Mouse (Mus musculus) CH12.LX (cell line): ENCODE measurements around the gene Atp6v0a4.

Experiments used
- ETS1 ChIP-seq: conservative IDR thresholded peaks from 2 replicates; pipeline ENCODE4 v1.6.1; 2012; ENCODE audit warnings: low read depth, mild to moderate bottlenecking, inconsistent platforms, low read length, improper control_type of control experiment, moderate library complexity
- POLR2A ChIP-seq: IDR thresholded peaks from 2 replicates; pipeline ENCODE4 v1.6.1; 2011; ENCODE audit warnings: low read depth, mild to moderate bottlenecking, improper control_type of control experiment, low read length

GRCm38 (mm10) chr6:38012829-38013228, 111.6 kb downstream of the Atp6v0a4 start:
- TF ChIP-seq ETS1 (no peak), POLR2A (no peak)
